Mouse (Mus musculus): Measurements from ENCODE around the gene Strn4.

DNA sequence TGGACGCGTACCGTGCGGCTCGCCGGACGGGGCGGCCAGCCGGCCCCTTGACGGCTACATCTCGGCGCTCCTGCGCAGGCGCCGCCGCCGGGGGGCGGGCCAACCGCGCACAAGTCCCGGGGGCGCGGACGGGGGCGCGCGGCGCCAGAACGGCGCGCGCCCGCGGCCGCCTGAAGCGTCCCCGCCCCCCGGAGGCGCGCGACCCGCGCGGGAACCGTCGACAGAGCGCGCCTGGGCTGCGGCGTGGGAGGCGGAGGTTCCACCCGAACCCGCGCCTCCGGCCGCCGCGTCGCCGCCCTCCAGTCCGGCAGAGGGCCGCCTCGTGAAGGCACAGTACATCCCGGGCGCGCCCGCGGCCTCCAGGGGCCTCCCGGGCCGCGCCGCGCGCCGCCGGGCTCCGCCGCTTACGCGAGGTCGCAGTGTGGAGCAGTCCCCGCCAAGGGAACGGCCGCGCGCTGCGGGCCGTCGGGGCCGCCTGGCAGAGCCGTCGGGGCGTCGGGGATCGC lies 69.6 kb downstream of the Strn4 start:
- no peak for TF ChIP-seq GATA1 (IDR thresholded peaks at IDR 0.05; ENCODE audit: borderline replicate concordance, low read length)
- TF ChIP-seq FLI1 (IDR thresholded peaks at IDR 0.05; ENCODE audit: low read length), result no peak

All from megakaryocyte, embryonic 14.5 days (primary cell).